Comparison of ENCODE assay signal across 9 mouse cellular contexts in genomic region chr10:60418137-60418536, GRCm38 (mm10). TPM values are rescaled to one million over a fixed set of nuclear protein-coding genes. Genes with fewer than 3 reads are reported as not detected.
DNase-seq lines count a peak whose midpoint lies in the region; ATAC-seq and TF ChIP-seq lines count a peak whose summit lies in the region.
"Had no signal": no experiment of that assay in that cellular context is flagged by ENCODE, and none has a peak within 500 bp of the region (broad histone marks: within the 10 kb centered on the region; RNA-seq: fewer than 3 reads in every experiment).

No protein-coding gene starts in this region.

- no peak overlapping the region for H3K27ac ChIP-seq in midbrain, embryonic 13.5 days
- H3K27ac ChIP-seq in spleen, adult 2 months (ENCODE audit: insufficient read depth, low read length) = no peak overlapping the region

- H3K4me1 ChIP-seq in midbrain, embryonic 13.5 days (replicated peaks) = no peaks in the 10 kb centered on the region
- peaks cover 3% of the 10 kb centered on the region; the same call in 1 of the 2 replicates for H3K4me1 ChIP-seq in spleen, adult 2 months (ENCODE audit: control insufficient read depth, insufficient read depth, insufficient read length)

- intact Hi-C loops in heart, postnatal 14 days (cut with DNase I) = loop anchor here (2.0 kb wide), 1 partner anchor 279 kb away; the partner anchor contains the start of gene Cdh23

- no peaks in the 10 kb centered on the region for H3K36me3 ChIP-seq in midbrain, embryonic 13.5 days
- H3K36me3 ChIP-seq in spleen, adult 2 months (ENCODE audit: control insufficient read depth, insufficient read depth, low read length) = no peaks in the 10 kb centered on the region

- 17% methylated on average over 3 of the region's 3 CpGs for WGBS in midbrain, embryonic 13.5 days
- 32% methylated on average over 3 of the region's 3 CpGs for WGBS in spleen, adult 2 months

- peak; percentile 55; the same call in 1 of the 2 replicates for TF ChIP-seq CTCF in spleen, adult 2 months (IDR thresholded peaks at IDR 0.05; ENCODE audit: extremely low read depth, insufficient read depth, insufficient read length, insufficient replicate concordance)

- H3K9me3 ChIP-seq in midbrain, embryonic 13.5 days = no peaks in the 10 kb centered on the region

- H3K4me3 ChIP-seq in midbrain, embryonic 13.5 days (replicated peaks) = no peak overlapping the region
- no peak overlapping the region for H3K4me3 ChIP-seq in spleen, adult 2 months (ENCODE audit: extremely low read depth, insufficient read depth, insufficient read length)

- TF ChIP-seq POLR2A in spleen, adult 2 months (IDR thresholded peaks at IDR 0.05; ENCODE audit: low read depth, low read length) = no peak

- DNase-seq in CD4-positive, CD25-positive, alpha-beta regulatory T cell, adult 2 months (ENCODE audit: low read depth, low spot score) = peak; percentile 78
- DNase-seq in adrenal gland, postnatal 14 days = peak; percentile 80
- DNase-seq in embryo, embryonic 9.5 days (ENCODE audit: extremely low spot score) = peak; percentile 68
- peak; percentile 68 to 82 for DNase-seq in heart, postnatal 14 days
- peak; percentile 47 to 51 for DNase-seq in layer of hippocampus, postnatal 36 days
- DNase-seq in spleen, adult 2 months (ENCODE audit: low read depth in 1 of 2, low spot score in 2 of 2) = peak; percentile 17 to 36

- no peak overlapping the region for H3K4me2 ChIP-seq in midbrain, embryonic 13.5 days (replicated peaks)

- no peak for ATAC-seq in CD4-positive, CD25-positive, alpha-beta regulatory T cell, adult 4 months
- peak; percentile 52; the same call in 1 of the 2 replicates for ATAC-seq in midbrain, embryonic 13.5 days

- no peaks in the 10 kb centered on the region for H3K27me3 ChIP-seq in midbrain, embryonic 13.5 days
- H3K27me3 ChIP-seq in spleen, adult 2 months (ENCODE audit: control insufficient read depth, insufficient read depth, low read length) = no peaks in the 10 kb centered on the region

- no peak overlapping the region for H3K9ac ChIP-seq in midbrain, embryonic 13.5 days (replicated peaks)

RNA-seq across cellular contexts. Expression of gene Gm17455, which starts 18.6 kb away (rescaled TPM):
- 1 to 10 TPM; 1.5 to 3.7 TPM for polyA plus RNA-seq in CD4-positive, CD25-positive, alpha-beta regulatory T cell, adult 4 months (2017; shearing (Covaris generic))
- not detected in 2 replicates for total RNA-seq in adrenal gland, postnatal 14 days (2021)
- total RNA-seq in heart, postnatal 14 days (2021) = not detected
- not detected for total RNA-seq in layer of hippocampus, postnatal 36 days (2021)
- 4.9 and 7.9 TPM in 2 replicates for polyA plus RNA-seq in midbrain, embryonic 13.5 days (2015; fragmentation: Nextera tagmentation; extraction: Ambion mirVana)
- polyA plus RNA-seq in spleen, adult 2 months (2012; rRNA removed) = 1.3 and 2.3 TPM in 2 replicates
- polyA plus RNA-seq: liver, embryonic 16.5 days had no signal

Comparison
In these comparisons a context has a peak if more than half of its experiments do, and no peak if none do; other contexts are left out.
1. DNase-seq: peak in every context shown above with its lines; median percentile 80 in adrenal gland, postnatal 14 days; 78 in CD4-positive, CD25-positive, alpha-beta regulatory T cell, adult 2 months; 75 in heart, postnatal 14 days; 68 in embryo, embryonic 9.5 days; 49 in layer of hippocampus, postnatal 36 days; 26 in spleen, adult 2 months.